Mouse (Mus musculus): ENCODE measurements around the gene Ang6. TPM values are rescaled to one million over a fixed set of nuclear protein-coding genes. Genes with fewer than 3 reads are reported as not detected.

Ang6 gene
- polyA plus RNA-seq (2015; fragmentation: Nextera tagmentation; extraction: Ambion mirVana): not detected in 2 replicates

GRCm38 (mm10) chr14:44002169-44002568 lies at the start of gene Ang6:
Ang6 (minus strand) TSS chr14:44002269.

DNA sequence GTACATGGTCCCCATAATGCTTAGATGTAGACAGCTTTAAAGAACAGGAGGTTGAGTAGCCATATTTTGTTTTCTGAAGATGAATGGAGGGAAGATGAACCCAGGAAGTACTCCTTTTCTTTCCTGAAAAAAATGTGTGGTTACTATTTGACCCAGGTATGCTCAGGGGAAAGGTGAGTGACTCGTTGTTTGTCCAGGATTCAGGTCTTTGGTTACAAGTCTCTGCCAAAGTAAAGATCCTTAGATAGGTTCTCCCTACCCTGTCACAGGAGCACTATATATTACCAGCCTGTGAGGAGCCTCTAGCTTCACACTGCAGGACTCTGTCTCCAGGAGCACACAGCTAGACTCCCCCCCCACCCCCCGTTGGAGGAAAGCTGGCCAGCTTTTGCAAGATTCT lies 45.3 kb downstream of the Ang6 start, which contains the start of gene Ang5:
Gene Ang5 (plus strand): TSS at position 301 of the 400 bp plus-strand sequence.

Other genes starting within 250 kb of the Ang6 start
- gene Gm8180, start 217.5 kb downstream of the Ang6 start, polyA plus RNA-seq (2015; fragmentation: Nextera tagmentation; extraction: Ambion mirVana): not detected in 2 replicates
- not detected in 2 replicates for gene Ear1, start 126.8 kb downstream of the Ang6 start, polyA plus RNA-seq (2015; fragmentation: Nextera tagmentation; extraction: Ambion mirVana)
- gene Ear10, start 78.7 kb downstream of the Ang6 start, polyA plus RNA-seq (2015; fragmentation: Nextera tagmentation; extraction: Ambion mirVana): not detected in 2 replicates
- gene Gm8113, start 76.9 kb downstream of the Ang6 start, polyA plus RNA-seq (2015; fragmentation: Nextera tagmentation; extraction: Ambion mirVana): 0.94 and 1.1 TPM in 2 replicates
- not detected in 2 replicates for gene Ang5, start 45.2 kb downstream of the Ang6 start, polyA plus RNA-seq (2015; fragmentation: Nextera tagmentation; extraction: Ambion mirVana)
- gene Ear2, start 100.4 kb upstream of the Ang6 start, polyA plus RNA-seq (2015; fragmentation: Nextera tagmentation; extraction: Ambion mirVana): 0.26 TPM in 1 of 2 replicates, not detected in the other
- gene Gm3327, start 121.6 kb upstream of the Ang6 start, polyA plus RNA-seq (2015; fragmentation: Nextera tagmentation; extraction: Ambion mirVana): not detected in 2 replicates
- not detected in 2 replicates for gene Gm8212, start 195.4 kb upstream of the Ang6 start, polyA plus RNA-seq (2015; fragmentation: Nextera tagmentation; extraction: Ambion mirVana)
- not detected in 2 replicates for gene 4930503E14Rik, start 211.0 kb upstream of the Ang6 start, polyA plus RNA-seq (2015; fragmentation: Nextera tagmentation; extraction: Ambion mirVana)

Data from skeletal muscle tissue, postnatal 0 days (tissue).